Mouse (Mus musculus) layer of hippocampus, adult 9-10 months (tissue): Measurements from ENCODE around the gene Akr7a5.

Source experiments
- DNase-seq: peaks from one replicate; pipeline ENCODE4 v3.0.0; 2022; ENCODE audit warnings: low spot score

Akr7a5 gene

GRCm38 (mm10) chr4:139352832-139353231, 42.3 kb downstream of the Akr7a5 start:
- no peak for DNase-seq

- DNase-seq, result no peak
Measured at GRCm38 (mm10) chr4:139357211-139357610, 46.7 kb downstream of the Akr7a5 start.

DNA sequence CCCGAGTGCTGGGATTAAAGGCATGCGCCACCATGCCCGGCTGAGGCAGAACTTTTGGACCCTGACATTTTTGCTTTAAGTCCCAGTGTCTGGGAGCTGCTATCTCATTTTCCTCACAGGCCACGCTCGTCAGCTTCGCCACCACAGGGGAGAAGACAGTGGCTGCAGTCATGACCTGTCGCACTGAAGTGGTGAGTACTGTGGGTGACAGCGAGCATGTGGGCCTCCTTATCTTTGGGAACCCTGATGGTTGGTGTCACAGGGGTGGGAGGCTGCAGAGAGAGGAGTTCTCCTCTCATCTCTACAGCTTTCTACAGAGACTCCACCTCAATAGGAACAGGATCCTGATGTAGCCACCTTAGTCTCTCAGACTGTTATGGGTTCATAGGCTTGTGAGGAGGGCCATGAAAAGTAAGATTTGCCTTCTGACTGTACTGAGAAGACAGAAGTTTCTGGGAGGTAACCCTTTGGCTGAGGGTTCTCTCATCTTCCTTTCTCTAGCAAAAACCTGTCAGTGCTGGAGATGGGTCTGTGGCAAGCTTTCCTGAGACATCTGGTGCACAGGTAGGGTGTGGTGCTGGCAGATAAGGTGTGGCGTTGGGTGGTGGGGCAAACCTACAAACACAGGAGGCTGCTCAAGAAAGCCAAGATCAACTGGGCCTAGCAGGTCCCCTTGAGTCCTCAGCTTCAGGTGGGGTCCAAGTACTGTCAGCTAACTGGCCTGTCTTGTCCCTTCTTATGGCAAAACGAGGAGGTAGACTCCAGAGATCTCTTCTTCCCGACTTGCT, 50.4 kb downstream of the Akr7a5 start:
- DNase-seq, result no peak

GRCm38 (mm10) chr4:139367336-139367735, 56.8 kb downstream of the Akr7a5 start:
- DNase-seq, result no peak
